Mouse (Mus musculus) embryonic facial prominence, embryonic 11.5 days (tissue): ENCODE measurements at regions not wholly inside any gene's neighbourhood (a gene's known extent, or its start where the extent isn't known, plus 50 kb on each side); places are given as distances from the start of the nearest gene placed in this dataset.

ENCODE experiments used
- ATAC-seq: fragments of 200-750 bp; cut with Nextera tagmentation; replicated peaks from 2 replicates; pipeline ENCODE4 v1.8.0; 2017; ENCODE audit warnings: low read depth; ENCODE audit not compliant: insufficient number of reproducible peaks, low FRiP score, low TSS enrichment
- DNase-seq: peaks from one replicate; pipeline ENCODE4 v3.0.0-alpha.2; 2015; ENCODE audit warnings: low spot score
- H3K27ac ChIP-seq: fragments of 300-500 bp; sonication (generic); replicated peaks from 2 replicates; pipeline ENCODE4 v1.5.1; 2014; ENCODE audit warnings: mild to moderate bottlenecking, low read depth, low read length, control low read depth
- H3K27me3 ChIP-seq: fragments of 300-500 bp; sonication (generic); 2 replicates; pipeline ENCODE4 v1.6.1; 2014; ENCODE audit warnings: mild to moderate bottlenecking, low read length, moderate library complexity, mixed read lengths; ENCODE audit not compliant: control insufficient read depth, insufficient read depth
- H3K36me3 ChIP-seq: fragments of 300-500 bp; sonication (generic); replicated peaks from 2 replicates; pipeline ENCODE4 v1.6.1; 2014; ENCODE audit warnings: low read depth, mild to moderate bottlenecking, low read length, moderate library complexity, mixed read lengths; ENCODE audit not compliant: control insufficient read depth, insufficient read depth
- H3K4me1 ChIP-seq: fragments of 300-500 bp; sonication (generic); 2 replicates; pipeline ENCODE4 v1.6.1; 2014; ENCODE audit warnings: low read length, mixed read lengths; ENCODE audit not compliant: control insufficient read depth, insufficient read depth
- H3K4me2 ChIP-seq: fragments of 300-500 bp; sonication (generic); 2 replicates; pipeline ENCODE4 v1.6.1; 2014; ENCODE audit warnings: low read depth, mild to moderate bottlenecking, control low read depth, low read length, moderate library complexity
- H3K4me3 ChIP-seq: fragments of 300-500 bp; sonication (generic); 2 replicates; pipeline ENCODE4 v1.5.1; 2014; ENCODE audit warnings: low read depth, low read length, control low read depth
- H3K9ac ChIP-seq: fragments of 300-500 bp; sonication (generic); replicated peaks from 2 replicates; pipeline ENCODE4 v1.6.1; 2014; ENCODE audit warnings: mild to moderate bottlenecking, control low read depth, low read length
- H3K9me3 ChIP-seq: fragments of 300-500 bp; sonication (generic); replicated peaks from 2 replicates; pipeline ENCODE4 v1.6.1; 2016; ENCODE audit warnings: mild to moderate bottlenecking, low read length, inconsistent platforms, mixed read lengths; ENCODE audit not compliant: control insufficient read depth
- WGBS: fragments of 180-500 bp; shearing (Covaris S2); extraction: QIAGEN DNeasy Blood & Tissue Kit; methylation state at CpG from one replicate; pipeline ENCODE4 v1.1.7; 2014; 5-methylcytosine and 5-hydroxymethylcytosine counted together

GRCm38 (mm10) chr11:50507498-50507824 lies 76.5 kb upstream of the Rufy1 start:
- DNase-seq (no peak), ATAC-seq (no peak)
- Histone ChIP-seq H3K9ac (no peak overlapping the region), H3K27ac (no peak overlapping the region), H3K4me1 (no peaks in the 10 kb centered on the region), H3K36me3 (no peaks in the 10 kb centered on the region), H3K27me3 (no peaks in the 10 kb centered on the region), H3K4me3 (no peak overlapping the region), H3K4me2 (no peak overlapping the region), H3K9me3 (no peaks in the 10 kb centered on the region)
- 82% methylated on average over 4 of the region's 4 CpGs for WGBS

- Histone ChIP-seq H3K9me3 (no peaks in the 10 kb centered on the region), H3K27me3 (no peaks in the 10 kb centered on the region), H3K9ac (no peak overlapping the region), H3K4me1 (no peaks in the 10 kb centered on the region), H3K4me3 (no peak overlapping the region), H3K27ac (no peak overlapping the region), H3K4me2 (no peak overlapping the region; the same call in 1 of the 2 replicates), H3K36me3 (no peaks in the 10 kb centered on the region)
- DNase-seq = no peak
- WGBS = 59% methylated on average over 5 of the region's 5 CpGs
- 0 out of 2 replicates have a peak, but pooled peaks have one; percentile 34 for ATAC-seq
These were observed 76.0 kb upstream of the Rufy1 start for GRCm38 (mm10) chr11:50506820-50507497.

GRCm38 (mm10) chr11:50501352-50501751 lies 70.4 kb upstream of the Rufy1 start:
- DNase-seq = no peak
- Histone ChIP-seq H3K27ac (no peak overlapping the region), H3K4me2 (no peak overlapping the region), H3K4me3 (no peak overlapping the region), H3K36me3 (no peaks in the 10 kb centered on the region), H3K4me1 (no peaks in the 10 kb centered on the region), H3K9me3 (no peaks in the 10 kb centered on the region), H3K9ac (no peak overlapping the region), H3K27me3 (no peaks in the 10 kb centered on the region)
- ATAC-seq = no peak
- 73% methylated on average over 12 of the region's 12 CpGs for WGBS

GRCm38 (mm10) chr11:50493123-50493476 lies 62.2 kb upstream of the Rufy1 start:
- Histone ChIP-seq H3K4me3 (no peak overlapping the region), H3K9me3 (no peaks in the 10 kb centered on the region), H3K9ac (no peak overlapping the region), H3K4me1 (no peaks in the 10 kb centered on the region), H3K27ac (no peak overlapping the region), H3K4me2 (no peak overlapping the region), H3K27me3 (no peaks in the 10 kb centered on the region), H3K36me3 (no peaks in the 10 kb centered on the region)
- DNase-seq (no peak), ATAC-seq (no peak)
- WGBS = 91% methylated on average over 5 of the region's 5 CpGs

- no peak overlapping the region for H3K4me3 ChIP-seq
- no peaks in the 10 kb centered on the region for H3K4me1 ChIP-seq
- no peak overlapping the region for H3K4me2 ChIP-seq
- H3K27me3 ChIP-seq = no peaks in the 10 kb centered on the region
- H3K27ac ChIP-seq = no peak overlapping the region
- WGBS = 46% methylated on average over 5 of the region's 5 CpGs
- peak; percentile 44; the same call in 1 of the 2 replicates for ATAC-seq
- no peaks in the 10 kb centered on the region for H3K36me3 ChIP-seq
- peak; percentile 4 for DNase-seq
- no peak overlapping the region for H3K9ac ChIP-seq
- no peaks in the 10 kb centered on the region for H3K9me3 ChIP-seq
These were observed 61.6 kb upstream of the Rufy1 start for GRCm38 (mm10) chr11:50492399-50493122.

- Histone ChIP-seq H3K9me3 (no peaks in the 10 kb centered on the region), H3K4me1 (no peaks in the 10 kb centered on the region), H3K9ac (no peak overlapping the region), H3K36me3 (no peaks in the 10 kb centered on the region), H3K27me3 (no peaks in the 10 kb centered on the region), H3K4me3 (no peak overlapping the region), H3K27ac (no peak overlapping the region), H3K4me2 (no peak overlapping the region)
- ATAC-seq (no peak), DNase-seq (no peak)
- WGBS = 91% methylated on average over 2 of the region's 2 CpGs
These were observed 52.9 kb upstream of the Rufy1 start for GRCm38 (mm10) chr11:50483821-50484220.

GRCm38 (mm10) chr11:50483116-50483515 lies 52.2 kb upstream of the Rufy1 start:
- Histone ChIP-seq H3K4me1 (no peaks in the 10 kb centered on the region), H3K27ac (no peak overlapping the region), H3K36me3 (no peaks in the 10 kb centered on the region), H3K4me3 (no peak overlapping the region), H3K27me3 (no peaks in the 10 kb centered on the region), H3K9me3 (no peaks in the 10 kb centered on the region), H3K4me2 (no peak overlapping the region), H3K9ac (no peak overlapping the region)
- ATAC-seq (no peak), DNase-seq (no peak)
- 89% methylated on average over 6 of the region's 6 CpGs for WGBS

- WGBS = 52% methylated on average over 3 of the region's 3 CpGs
- Histone ChIP-seq H3K27me3 (no peaks in the 10 kb centered on the region), H3K9ac (no peak overlapping the region), H3K36me3 (no peaks in the 10 kb centered on the region), H3K27ac (no peak overlapping the region), H3K4me1 (no peaks in the 10 kb centered on the region), H3K9me3 (no peaks in the 10 kb centered on the region), H3K4me3 (no peak overlapping the region), H3K4me2 (no peak overlapping the region)
- no peak for ATAC-seq
- no peak for DNase-seq
These were observed 51.7 kb upstream of the Rufy1 start for GRCm38 (mm10) chr11:50482607-50483006.
